Mouse (Mus musculus) liver, postnatal 0 days (tissue): Measurements from ENCODE around the gene 4833439L19Rik.

Experiments
- CTCF ChIP-seq: sonication (generic); IDR thresholded peaks from 2 replicates; pipeline ENCODE4 v1.5.1; 2016; ENCODE audit warnings: antibody characterized with exemption, low read depth
- EP300 ChIP-seq: IDR thresholded peaks from 2 replicates; pipeline ENCODE4 v1.6.1; 2016; ENCODE audit warnings: antibody characterized with exemption, low read depth, mild to moderate bottlenecking

GRCm38 (mm10) chr13:54503604-54504521 is 61.4 kb downstream of the 4833439L19Rik start, which contains the start of gene Simc1:
- no peak for TF ChIP-seq CTCF
- no peak for TF ChIP-seq EP300
